Comparison of ENCODE assay signal across 7 mouse cellular contexts in the genomic region with DNA sequence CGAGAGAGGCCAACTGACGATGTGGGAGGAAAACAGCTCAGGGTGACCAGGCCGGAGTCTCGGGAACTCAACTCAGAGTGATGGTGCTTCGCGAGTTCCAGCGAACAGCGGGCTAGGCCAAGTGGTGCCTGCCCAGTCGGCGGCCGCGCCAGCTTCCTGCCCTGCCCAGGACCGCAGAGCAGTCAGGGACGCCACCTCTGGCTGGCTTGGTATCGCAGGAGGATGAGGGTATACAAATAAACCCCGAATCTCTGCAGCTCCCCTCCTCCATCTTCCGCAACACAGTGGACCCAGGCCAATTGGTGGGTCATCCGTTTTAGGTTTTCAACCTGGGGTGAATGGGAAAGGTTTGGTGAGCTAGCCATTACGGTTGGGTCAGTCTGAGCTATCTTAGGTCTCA. TPM values are rescaled to one million over a fixed set of nuclear protein-coding genes. Genes with fewer than 3 reads are reported as not detected.
A peak's percentile ranks its signal among the peaks of the same experiment; 100 is the strongest.
DNase-seq lines count a peak whose midpoint lies in the region; ATAC-seq and TF ChIP-seq lines count a peak whose summit lies in the region.

No protein-coding gene starts in this region.

- peaks cover 28% of the 10 kb centered on the region for H3K4me1 ChIP-seq in G1E (ENCODE audit: insufficient read depth, low read depth, low read length)
- peaks cover 41% of the 10 kb centered on the region for H3K4me1 ChIP-seq in forebrain, embryonic 13.5 days
- peaks cover 81% of the 10 kb centered on the region for H3K4me1 ChIP-seq in hindbrain, embryonic 10.5 days (replicated peaks)
- peaks cover 52% of the 10 kb centered on the region for H3K4me1 ChIP-seq in limb, embryonic 15.5 days
- H3K4me1 ChIP-seq in midbrain, embryonic 13.5 days (replicated peaks): peaks cover 52% of the 10 kb centered on the region
- H3K4me1 ChIP-seq in stomach, postnatal 0 days (replicated peaks; ENCODE audit: control insufficient read depth, insufficient read depth): no peaks in the 10 kb centered on the region

- no peak for DNase-seq in G1E (ENCODE audit: low spot score)
- peak; percentile 84 for DNase-seq in adrenal gland, postnatal 14 days
- peak; percentile 67 for DNase-seq in hindbrain, embryonic 10.5 days (ENCODE audit: low spot score)
- DNase-seq in stomach, postnatal 0 days (ENCODE audit: low spot score): peak; percentile 80

- 4% methylated on average over 19 of the region's 19 CpGs for WGBS in forebrain, embryonic 13.5 days
- 2% methylated on average over 19 of the region's 19 CpGs for WGBS in hindbrain, embryonic 10.5 days
- 7% methylated on average over 19 of the region's 19 CpGs for WGBS in limb, embryonic 15.5 days
- WGBS in midbrain, embryonic 13.5 days: 7% methylated on average over 19 of the region's 19 CpGs
- 10% methylated on average over 13 of the region's 19 CpGs for WGBS in stomach, postnatal 0 days

- no peaks in the 10 kb centered on the region for H3K36me3 ChIP-seq in G1E (replicated peaks)
- no peaks in the 10 kb centered on the region for H3K36me3 ChIP-seq in forebrain, embryonic 13.5 days (ENCODE audit: poor library complexity, severe bottlenecking)
- H3K36me3 ChIP-seq in hindbrain, embryonic 10.5 days: no peaks in the 10 kb centered on the region
- no peaks in the 10 kb centered on the region for H3K36me3 ChIP-seq in limb, embryonic 15.5 days
- no peaks in the 10 kb centered on the region for H3K36me3 ChIP-seq in midbrain, embryonic 13.5 days
- H3K36me3 ChIP-seq in stomach, postnatal 0 days (ENCODE audit: control insufficient read depth, insufficient read depth, low read length): no peaks in the 10 kb centered on the region

- TF ChIP-seq CTCF in G1E (IDR thresholded peaks at IDR 0.05; ENCODE audit: low read depth, low read length): no peak
- TF ChIP-seq CTCF in stomach, postnatal 0 days (IDR thresholded peaks at IDR 0.05; ENCODE audit: low read depth): peak; percentile 66

- H3K9ac ChIP-seq in forebrain, embryonic 13.5 days: no peak overlapping the region; the same call in 1 of the 2 replicates
- H3K9ac ChIP-seq in limb, embryonic 15.5 days: no peak overlapping the region
- H3K9ac ChIP-seq in midbrain, embryonic 13.5 days (replicated peaks): no peak overlapping the region
- no peak overlapping the region for H3K9ac ChIP-seq in stomach, postnatal 0 days (ENCODE audit: low read length)

- H3K27ac ChIP-seq in forebrain, embryonic 13.5 days: peak overlapping the region; percentile 86
- peak overlapping the region; percentile 90 for H3K27ac ChIP-seq in hindbrain, embryonic 10.5 days
- 0 out of 2 replicates have a peak overlapping the region, but pooled peaks have one; percentile 83 for H3K27ac ChIP-seq in limb, embryonic 15.5 days
- peak overlapping the region; percentile 92 for H3K27ac ChIP-seq in midbrain, embryonic 13.5 days
- no peak overlapping the region for H3K27ac ChIP-seq in stomach, postnatal 0 days (replicated peaks)

- ATAC-seq in G1E (ENCODE audit: extremely low read depth, insufficient number of reproducible peaks, low FRiP score, poor library complexity, severe bottlenecking): no peak; the same call in 1 of the 2 replicates
- peak; percentile 16; the same call in 1 of the 2 replicates for ATAC-seq in forebrain, embryonic 13.5 days
- ATAC-seq in limb, embryonic 15.5 days (ENCODE audit: insufficient number of reproducible peaks, low FRiP score, low TSS enrichment, low read depth): no peak
- ATAC-seq in midbrain, embryonic 13.5 days: peak; percentile 15; the same call in 1 of the 2 replicates
- ATAC-seq in stomach, postnatal 0 days (ENCODE audit: low FRiP score, low TSS enrichment): peak; percentile 61

- H3K27me3 ChIP-seq in G1E (ENCODE audit: insufficient read depth, low read length): peaks cover 92% of the 10 kb centered on the region
- peaks cover 89% of the 10 kb centered on the region for H3K27me3 ChIP-seq in forebrain, embryonic 13.5 days
- peaks cover 100% of the 10 kb centered on the region for H3K27me3 ChIP-seq in hindbrain, embryonic 10.5 days (ENCODE audit: insufficient read depth, poor library complexity, severe bottlenecking)
- H3K27me3 ChIP-seq in limb, embryonic 15.5 days: peaks cover 78% of the 10 kb centered on the region
- peaks cover 94% of the 10 kb centered on the region for H3K27me3 ChIP-seq in midbrain, embryonic 13.5 days
- no peaks in the 10 kb centered on the region for H3K27me3 ChIP-seq in stomach, postnatal 0 days (ENCODE audit: control insufficient read depth, insufficient read depth, low read length)

- no peaks in the 10 kb centered on the region for H3K9me3 ChIP-seq in G1E (replicated peaks)
- no peaks in the 10 kb centered on the region for H3K9me3 ChIP-seq in forebrain, embryonic 13.5 days (replicated peaks)
- no peaks in the 10 kb centered on the region for H3K9me3 ChIP-seq in hindbrain, embryonic 10.5 days
- no peaks in the 10 kb centered on the region for H3K9me3 ChIP-seq in limb, embryonic 15.5 days
- H3K9me3 ChIP-seq in midbrain, embryonic 13.5 days: no peaks in the 10 kb centered on the region
- no peaks in the 10 kb centered on the region for H3K9me3 ChIP-seq in stomach, postnatal 0 days (ENCODE audit: control insufficient read depth, low read length)

- no peak for TF ChIP-seq EP300 in stomach, postnatal 0 days (optimal IDR thresholded peaks at IDR 0.05)

- H3K4me3 ChIP-seq in G1E (ENCODE audit: low read depth, low read length): peak overlapping the region; percentile 38; the same call in 1 of the 2 replicates
- H3K4me3 ChIP-seq in forebrain, embryonic 13.5 days: peak overlapping the region; percentile 41
- peak overlapping the region; percentile 50 for H3K4me3 ChIP-seq in hindbrain, embryonic 10.5 days
- H3K4me3 ChIP-seq in limb, embryonic 15.5 days: peak overlapping the region; percentile 41; the same call in 1 of the 2 replicates
- peak overlapping the region; percentile 36 for H3K4me3 ChIP-seq in midbrain, embryonic 13.5 days (replicated peaks)
- H3K4me3 ChIP-seq in stomach, postnatal 0 days (ENCODE audit: low read depth, low read length): no peak overlapping the region

- H3K4me2 ChIP-seq in forebrain, embryonic 13.5 days: peak overlapping the region; percentile 73
- H3K4me2 ChIP-seq in limb, embryonic 15.5 days: peak overlapping the region; percentile 76
- H3K4me2 ChIP-seq in midbrain, embryonic 13.5 days (replicated peaks): peak overlapping the region; percentile 64
- H3K4me2 ChIP-seq in stomach, postnatal 0 days (replicated peaks; ENCODE audit: low read depth): peak overlapping the region; percentile 67

RNA-seq across cellular contexts. Expression of a gene that starts 25.6 kb away (rescaled TPM):
- total RNA-seq in G1E (2014; fragmentation: Nextera tagmentation): 177 TPM in 2 replicates
- total RNA-seq in G1E (2017): 63.5 and 70.0 TPM in 2 replicates
- 80.8 and 87.5 TPM in 2 replicates for polyA plus RNA-seq in G1E (2012)
- total RNA-seq in adrenal gland, postnatal 14 days (2021): 18.6 and 25.5 TPM in 2 replicates
- polyA plus RNA-seq in forebrain, embryonic 13.5 days (2015; fragmentation: Nextera tagmentation; extraction: Ambion mirVana): 16.2 and 18.8 TPM in 2 replicates
- 20.0 and 20.7 TPM in 2 replicates for polyA plus RNA-seq in hindbrain, embryonic 10.5 days (2016; fragmentation: Nextera tagmentation; extraction: Ambion mirVana)
- 12.5 and 12.8 TPM in 2 replicates for polyA plus RNA-seq in limb, embryonic 15.5 days (2015; fragmentation: Nextera tagmentation; extraction: Ambion mirVana)
- polyA plus RNA-seq in midbrain, embryonic 13.5 days (2015; fragmentation: Nextera tagmentation; extraction: Ambion mirVana): 24.1 and 25.4 TPM in 2 replicates
- 4.7 and 5.5 TPM in 2 replicates for polyA plus RNA-seq in stomach, postnatal 0 days (2015; fragmentation: Nextera tagmentation; extraction: Ambion mirVana)

Comparison
In these comparisons a context has a peak if more than half of its experiments do, and no peak if none do; other contexts are left out.
1. ATAC-seq: peak in forebrain, embryonic 13.5 days (single experiment), midbrain, embryonic 13.5 days (single experiment) and stomach, postnatal 0 days (single experiment); none in G1E (single experiment) and limb, embryonic 15.5 days (single experiment).
2. Peak in every context shown above with its lines, with median percentiles within 50 percentile points of each other: H3K4me2 ChIP-seq.